Mouse (Mus musculus): ENCODE results near the gene Treh.

GRCm38 (mm10) chr9:44663706-44664105 lies 9.3 kb upstream of the Treh start:
- TF ChIP-seq CTCF (IDR thresholded peaks at IDR 0.05; ENCODE audit: extremely low read depth, insufficient read length, insufficient replicate concordance, low read depth, low read length) (no peak), POLR2A (IDR thresholded peaks at IDR 0.05; ENCODE audit: low read depth, low read length) (no peak)

Data from small intestine, adult 2 months (tissue).